Mouse (Mus musculus) small intestine, adult 2 months (tissue): Measurements from ENCODE around the gene Map3k4.

Source experiments
- CTCF ChIP-seq: fragments of 200-500 bp; IDR thresholded peaks from 2 replicates; pipeline ENCODE4 v1.5.1; 2012; ENCODE audit warnings: low read depth, mild to moderate bottlenecking, control low read depth, inconsistent platforms, low read length, moderate library complexity, mixed read lengths; ENCODE audit not compliant: insufficient replicate concordance, insufficient read length; ENCODE audit errors: extremely low read depth
- POLR2A ChIP-seq: fragments of 200-500 bp; IDR thresholded peaks from 2 replicates; pipeline ENCODE4 v1.6.1; 2012; ENCODE audit warnings: low read depth, mild to moderate bottlenecking, control low read depth, inconsistent platforms, low read length, moderate library complexity

DNA sequence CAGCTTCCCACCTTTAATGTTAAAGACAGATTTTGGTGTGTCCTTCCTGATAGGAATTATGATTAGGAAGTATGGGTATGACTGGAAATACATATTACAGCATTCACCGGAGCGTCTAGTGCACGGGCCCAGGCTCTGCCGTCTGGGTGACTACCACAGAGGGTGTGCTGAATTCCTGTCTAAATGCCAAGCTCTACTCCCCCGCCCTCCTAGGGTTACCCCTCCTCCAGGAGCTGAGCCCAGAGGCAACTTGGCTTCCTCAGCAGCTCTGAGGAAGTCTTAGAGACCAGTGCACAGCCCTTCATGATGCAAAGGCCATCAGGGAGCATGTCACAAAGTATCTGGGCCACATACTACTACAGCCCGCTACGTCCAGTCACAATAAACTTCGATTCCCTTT is 25.7 kb downstream of the Map3k4 start:
- no peak for TF ChIP-seq POLR2A
- TF ChIP-seq CTCF: no peak
